Comparison of ENCODE assay signal across 8 mouse cellular contexts in genomic region chr4:135151988-135152594, GRCm38 (mm10). TPM values are rescaled to one million over a fixed set of nuclear protein-coding genes. Genes with fewer than 3 reads are reported as not detected.
DNase-seq lines count a peak whose midpoint lies in the region; ATAC-seq and TF ChIP-seq lines count a peak whose summit lies in the region.

No protein-coding gene starts in this region.

- no peak for TF ChIP-seq POLR2A in bone marrow macrophage, adult 2 months (IDR thresholded peaks at IDR 0.05; ENCODE audit: borderline replicate concordance, low read depth, low read length)

- 2% methylated on average over 44 of the region's 63 CpGs for WGBS in liver, embryonic 11.5 days
- WGBS in neural tube, embryonic 12.5 days = 1% methylated on average over 55 of the region's 63 CpGs

- intact Hi-C loops in heart, postnatal 14 days (cut with DNase I) = loop anchor here (2.0 to 5.0 kb wide), 3 partner anchors 55 to 205 kb away; no protein-coding TSS in a partner anchor
- intact Hi-C loops in left cerebral cortex, postnatal 4 days (cut with DNase I) = no loop called here

- H3K36me3 ChIP-seq in erythroblast, embryonic 14.5 days (ENCODE audit: control insufficient read depth) = no peaks in the 10 kb centered on the region
- H3K36me3 ChIP-seq in liver, embryonic 11.5 days (ENCODE audit: control insufficient read depth, insufficient read depth, low read length) = no peaks in the 10 kb centered on the region
- H3K36me3 ChIP-seq in neural tube, embryonic 12.5 days = no peaks in the 10 kb centered on the region

- H3K4me1 ChIP-seq in erythroblast, embryonic 14.5 days (ENCODE audit: control insufficient read depth) = peaks cover 17% of the 10 kb centered on the region
- no peaks in the 10 kb centered on the region for H3K4me1 ChIP-seq in bone marrow macrophage, adult 2 months (ENCODE audit: control insufficient read depth, insufficient read depth, low read length)
- H3K4me1 ChIP-seq in liver, embryonic 11.5 days (replicated peaks; ENCODE audit: control insufficient read depth, insufficient read depth, low read length) = 0 out of 2 replicates have a peak, but pooled peaks cover 7% of the 10 kb centered on the region
- peaks cover 11% of the 10 kb centered on the region; the same call in 1 of the 2 replicates for H3K4me1 ChIP-seq in neural tube, embryonic 12.5 days

- no peak for TF ChIP-seq CTCF in bone marrow macrophage, adult 2 months (IDR thresholded peaks at IDR 0.05; ENCODE audit: low read depth, low read length)

- peak; percentile 26 to 48 for DNase-seq in heart, postnatal 14 days
- peak; percentile 55 for DNase-seq in liver, embryonic 11.5 days (ENCODE audit: low spot score)
- no peak for DNase-seq in left cerebral cortex, postnatal 4 days
- no peak for DNase-seq in adipocyte (ENCODE audit: low spot score)

- no peak overlapping the region for H3K9ac ChIP-seq in liver, embryonic 11.5 days (ENCODE audit: low read depth, low read length)
- H3K9ac ChIP-seq in neural tube, embryonic 12.5 days = no peak overlapping the region

- H3K27ac ChIP-seq in bone marrow macrophage, adult 2 months (ENCODE audit: insufficient read depth, low read depth, low read length) = no peak overlapping the region
- no peak overlapping the region for H3K27ac ChIP-seq in liver, embryonic 11.5 days (ENCODE audit: low read depth, low read length)
- no peak overlapping the region for H3K27ac ChIP-seq in neural tube, embryonic 12.5 days

- H3K9me3 ChIP-seq in erythroblast, embryonic 14.5 days (ENCODE audit: control insufficient read depth, low read length) = no peaks in the 10 kb centered on the region
- no peaks in the 10 kb centered on the region for H3K9me3 ChIP-seq in liver, embryonic 11.5 days (ENCODE audit: control insufficient read depth, low read length)
- no peaks in the 10 kb centered on the region for H3K9me3 ChIP-seq in neural tube, embryonic 12.5 days

- H3K4me2 ChIP-seq in liver, embryonic 11.5 days = peak overlapping the region; percentile 70
- H3K4me2 ChIP-seq in neural tube, embryonic 12.5 days (replicated peaks) = peak overlapping the region; percentile 58

- H3K4me3 ChIP-seq in erythroblast, embryonic 14.5 days (replicated peaks) = peak overlapping the region; percentile 49
- H3K4me3 ChIP-seq in bone marrow macrophage, adult 2 months (ENCODE audit: insufficient read depth, low read length) = peak overlapping the region; percentile 41
- H3K4me3 ChIP-seq in liver, embryonic 11.5 days (ENCODE audit: low read depth, low read length) = peak overlapping the region; percentile 46
- peak overlapping the region; percentile 32 for H3K4me3 ChIP-seq in neural tube, embryonic 12.5 days

- ATAC-seq in erythroblast, adult 5-6 weeks (replicated peaks; ENCODE audit: low FRiP score, poor library complexity, severe bottlenecking) = no peak
- 0 out of 2 replicates have a peak, but pooled peaks have one; percentile 26 for ATAC-seq in liver, embryonic 11.5 days (replicated peaks; ENCODE audit: low FRiP score)
- ATAC-seq in neural tube, embryonic 12.5 days (ENCODE audit: low FRiP score, low read depth) = no peak

- peaks cover 100% of the 10 kb centered on the region for H3K27me3 ChIP-seq in erythroblast, embryonic 14.5 days (ENCODE audit: control insufficient read depth)
- H3K27me3 ChIP-seq in liver, embryonic 11.5 days (replicated peaks; ENCODE audit: control insufficient read depth, insufficient read depth, low read length) = peaks cover 100% of the 10 kb centered on the region
- H3K27me3 ChIP-seq in neural tube, embryonic 12.5 days (replicated peaks) = peaks cover 100% of the 10 kb centered on the region

RNA-seq across cellular contexts. Expression of gene Runx3, which starts 31.6 kb away (rescaled TPM):
- 0.61 and 0.62 TPM in 2 replicates for polyA plus RNA-seq in erythroblast, embryonic 14.5 days (2012)
- 7.3 and 9.8 TPM in 2 replicates for total RNA-seq in erythroblast, adult 5-6 weeks (2015; ENCODE audit: low replicate concordance)
- total RNA-seq in erythroblast, adult 5-6 weeks (2017; ENCODE audit: low replicate concordance) = 0.51 and 0.84 TPM in 2 replicates
- polyA plus RNA-seq in bone marrow macrophage, adult 2 months (2012; ENCODE audit: insufficient read depth, insufficient read length, missing spikeins) = 1.6 and 1.9 TPM in 2 replicates
- total RNA-seq in heart, postnatal 14 days (2021) = 1 to 10 TPM in 1 of 2 experiments, under 1 TPM in 1; 0.72 to 2.4 TPM
- 0.71 and 0.82 TPM in 2 replicates for polyA plus RNA-seq in liver, embryonic 11.5 days (2014; fragmentation: Nextera tagmentation; extraction: Ambion mirVana)
- polyA plus RNA-seq in neural tube, embryonic 12.5 days (2016; fragmentation: Nextera tagmentation; extraction: Ambion mirVana) = 1.6 and 2.1 TPM in 2 replicates
- total RNA-seq in left cerebral cortex, postnatal 4 days (2021) = under 1 TPM in 1 of 2 experiments, not detected in 1; 0.08 TPM

Comparison
In these comparisons a context has a peak if more than half of its experiments do, and no peak if none do; other contexts are left out.
1. DNase-seq: peak in heart, postnatal 14 days (2 of 2) and liver, embryonic 11.5 days (single experiment); none in left cerebral cortex, postnatal 4 days (single experiment) and adipocyte (single experiment).
2. Peak in every context shown above with its lines, with median percentiles within 50 percentile points of each other: H3K4me3 ChIP-seq.